Mouse (Mus musculus) c-Kit-negative CD71-positive TER-119-positive erythroid progenitor cells, embryonic 14.5 days (primary cell): ENCODE results near the gene Gm20517.
"Not testable (repeated sequence)": the region's sequence is repeated elsewhere in the genome, so short reads cannot be mapped to it uniquely, and the experiment has no call there.

Experiments used
- DNase-seq: peaks from one replicate; pipeline ENCODE4 v3.0.0-alpha.2; 2013; ENCODE audit warnings: low read depth, low spot score

Gm20517 gene

DNA sequence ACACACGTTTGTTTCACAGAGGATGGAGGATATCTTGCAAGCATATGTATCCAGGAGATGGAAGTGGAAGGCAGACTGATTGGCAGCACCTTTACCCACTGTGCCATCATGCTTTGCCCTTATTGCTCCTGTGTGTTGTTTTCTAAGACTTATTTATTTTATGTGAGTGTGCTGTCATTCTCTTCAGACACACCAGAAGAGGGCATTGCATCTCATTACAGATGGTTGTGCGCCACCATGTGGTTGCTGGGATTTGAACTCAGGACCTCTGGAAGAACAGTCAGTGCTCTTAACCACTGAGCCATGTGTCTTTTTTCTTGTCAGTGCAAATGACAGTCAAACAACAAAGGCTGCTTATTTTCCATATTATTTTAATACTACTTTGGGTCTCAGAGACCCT, 16.4 kb downstream of the Gm20517 start:
- DNase-seq, result no peak

DNA sequence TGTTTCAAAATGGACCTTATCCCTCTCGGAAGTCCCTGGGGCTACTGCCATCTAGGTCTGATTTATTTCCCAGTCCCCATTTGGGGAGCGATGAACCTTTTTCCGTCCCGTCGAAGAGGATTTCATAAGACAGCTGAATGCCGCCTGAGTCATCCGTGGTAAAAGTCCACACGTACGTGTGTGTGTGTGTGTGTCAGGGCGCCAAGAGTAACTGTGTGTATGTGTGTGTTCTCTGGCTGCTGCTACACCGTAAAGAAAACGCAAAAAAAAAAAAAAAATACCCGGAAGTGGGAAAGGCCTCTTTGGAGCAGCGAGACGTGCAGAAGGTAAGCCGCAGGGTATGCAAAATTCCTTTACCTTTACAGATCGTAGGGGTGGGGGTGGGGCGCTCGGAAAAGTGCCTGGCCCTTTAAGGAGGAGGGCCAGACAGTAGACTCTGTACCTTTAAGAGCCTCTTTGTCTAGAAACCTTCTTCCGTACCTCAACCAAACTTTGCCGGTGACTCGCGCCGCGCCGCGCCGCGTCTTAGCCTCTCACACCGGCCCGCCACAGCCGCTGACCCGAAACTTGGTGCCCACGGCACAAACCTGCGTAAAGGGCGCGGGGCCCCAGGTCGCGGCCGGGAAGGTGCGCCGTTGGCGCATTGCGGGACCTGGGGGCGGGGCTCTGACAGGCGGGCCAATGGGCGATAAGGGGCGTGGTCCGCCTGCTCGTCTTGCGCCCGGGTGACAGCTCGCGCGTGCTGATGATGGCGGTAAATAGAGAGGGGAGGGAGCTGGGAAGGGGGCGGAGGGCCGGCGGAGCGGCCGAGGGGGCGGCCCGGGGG, 17.7 kb downstream of the Gm20517 start:
- DNase-seq, result peak; percentile 85

DNA sequence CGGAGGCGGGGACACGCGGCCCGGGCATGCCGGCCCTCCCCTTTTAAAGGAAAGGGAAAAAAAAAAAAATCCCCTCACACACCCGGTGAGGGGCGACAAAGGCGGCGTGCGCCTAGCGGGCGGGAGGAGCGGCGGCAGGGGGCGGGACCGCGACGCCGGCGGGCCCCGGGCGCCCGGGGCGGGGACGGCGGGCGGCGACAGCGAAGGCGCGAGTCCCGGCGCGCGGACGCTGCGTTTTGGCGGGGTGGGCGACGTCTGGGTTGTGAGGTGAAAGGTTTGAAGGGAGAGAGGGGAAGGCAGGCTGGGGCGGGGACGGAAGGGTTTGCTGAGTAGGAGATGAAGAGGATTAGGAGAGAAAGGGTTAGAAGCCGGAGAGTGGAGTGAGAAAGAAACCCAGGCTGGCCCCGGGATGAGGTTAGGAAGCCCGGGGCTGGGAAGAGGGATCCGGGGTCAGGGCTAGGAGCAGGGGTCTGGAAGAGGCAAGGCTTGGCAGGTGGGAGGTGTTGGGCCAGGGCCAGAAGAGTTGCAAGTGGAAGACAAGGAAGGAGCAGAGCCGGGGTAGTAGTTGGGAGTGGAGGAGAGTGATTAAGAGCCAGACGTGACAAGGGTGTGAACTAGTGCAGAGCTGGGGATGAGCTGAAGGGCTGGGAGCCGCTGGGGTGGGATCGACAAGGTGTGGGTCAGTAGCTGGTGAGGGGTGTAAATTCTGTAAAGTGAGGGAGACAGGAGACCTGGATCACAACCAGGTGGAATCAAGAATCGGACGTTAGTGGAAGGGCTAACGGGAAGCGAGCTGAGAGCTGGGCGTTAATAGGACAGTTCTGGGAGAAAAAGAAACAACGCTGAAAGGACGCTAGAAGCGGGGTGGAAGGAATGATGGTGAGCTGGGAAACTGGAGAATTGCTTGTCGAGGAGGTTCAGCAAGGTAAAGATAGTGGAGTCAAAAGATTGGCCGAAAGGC, 18.6 kb downstream of the Gm20517 start:
- no peak for DNase-seq

DNA sequence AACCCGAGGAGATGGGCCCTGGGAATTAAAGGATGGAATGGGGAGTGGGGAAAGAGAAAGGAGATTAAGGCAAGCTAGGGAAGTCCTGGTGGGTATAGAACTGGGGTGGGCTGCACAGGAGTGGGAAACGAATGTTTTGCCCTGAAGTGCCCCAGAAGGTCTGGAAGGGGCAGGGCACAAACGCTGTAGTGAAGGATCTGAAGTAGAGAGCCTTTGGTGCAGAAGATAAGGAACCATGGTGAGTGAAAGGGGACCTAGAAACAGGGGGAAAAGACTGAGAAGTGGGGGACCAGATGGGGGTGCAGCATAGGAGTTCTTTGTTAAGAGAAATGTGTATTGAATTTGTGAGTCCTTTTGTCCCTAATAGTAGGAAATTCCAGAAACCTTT, 19.3 kb downstream of the Gm20517 start, which contains the start of gene Usp49:
Gene Usp49 (plus strand): TSS at position 13 of the 388 bp plus-strand sequence.
- no peak for DNase-seq

DNA sequence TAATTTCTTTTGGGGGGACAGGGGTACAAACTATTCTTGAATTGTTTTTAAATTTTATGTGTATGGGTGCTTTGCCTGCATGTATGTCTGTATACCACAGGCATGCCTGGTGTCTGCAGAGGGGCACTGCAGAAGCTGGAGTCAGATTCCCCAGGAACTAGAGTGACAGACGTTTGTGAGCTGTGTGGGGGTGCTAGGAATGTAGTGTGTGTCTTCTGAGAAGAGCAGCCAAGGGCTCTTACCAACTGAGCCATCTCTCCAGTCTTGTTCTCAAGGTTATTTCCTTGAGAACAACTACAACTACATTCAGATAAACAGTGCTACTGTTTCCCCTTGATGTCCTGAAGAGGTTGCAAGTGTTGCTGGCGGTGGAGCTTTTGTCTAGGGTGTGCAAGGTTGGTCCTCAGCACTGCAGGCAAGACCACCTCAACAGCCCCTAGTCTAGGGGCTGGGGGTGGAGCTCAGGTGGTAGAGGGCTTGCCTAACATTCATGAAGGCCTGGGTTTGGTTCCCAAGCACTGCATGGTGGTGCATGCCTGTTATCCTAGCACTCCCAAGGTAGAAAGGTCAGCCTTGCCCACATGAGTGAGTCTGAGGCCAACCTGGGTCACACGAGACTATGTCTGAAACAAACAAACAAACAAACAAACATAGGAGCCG, 20.9 kb downstream of the Gm20517 start:
- DNase-seq, result no peak

DNA sequence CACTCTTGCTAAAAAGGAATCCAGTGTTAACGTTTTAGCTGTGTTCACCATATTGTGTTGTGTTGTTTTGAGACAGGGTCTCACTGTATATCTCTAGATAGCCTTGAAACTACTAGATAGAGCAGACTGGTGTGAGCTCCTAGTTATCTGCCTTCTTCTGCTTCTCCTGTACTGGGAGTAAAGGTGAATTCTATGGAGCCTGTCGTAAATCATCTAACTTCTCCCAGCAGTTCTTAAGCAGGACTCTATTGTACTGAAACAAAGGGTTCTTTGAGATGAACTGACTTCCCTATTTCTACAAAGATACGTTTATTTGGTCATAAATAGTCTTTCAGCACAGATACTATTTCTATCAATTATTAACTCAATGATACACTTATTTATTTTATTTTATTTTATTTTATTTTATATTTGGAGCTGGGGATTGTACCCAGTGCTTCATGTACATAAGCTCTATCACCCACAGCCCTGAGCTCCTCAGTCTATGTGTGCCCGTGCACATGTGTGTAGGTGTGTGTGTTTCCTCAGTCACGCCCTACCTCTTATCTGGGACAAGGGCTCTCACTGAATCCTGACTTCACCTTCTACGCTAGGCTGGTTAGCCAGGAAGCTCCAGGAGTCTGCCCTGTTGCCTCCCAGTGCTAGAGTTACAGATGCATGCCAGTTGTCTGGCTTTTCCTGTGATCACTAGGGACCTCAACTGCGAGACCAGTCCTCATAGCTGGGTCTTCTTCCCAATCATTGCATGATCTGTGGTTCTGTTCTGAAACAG, 22.8 kb downstream of the Gm20517 start:
- no peak for DNase-seq

DNA sequence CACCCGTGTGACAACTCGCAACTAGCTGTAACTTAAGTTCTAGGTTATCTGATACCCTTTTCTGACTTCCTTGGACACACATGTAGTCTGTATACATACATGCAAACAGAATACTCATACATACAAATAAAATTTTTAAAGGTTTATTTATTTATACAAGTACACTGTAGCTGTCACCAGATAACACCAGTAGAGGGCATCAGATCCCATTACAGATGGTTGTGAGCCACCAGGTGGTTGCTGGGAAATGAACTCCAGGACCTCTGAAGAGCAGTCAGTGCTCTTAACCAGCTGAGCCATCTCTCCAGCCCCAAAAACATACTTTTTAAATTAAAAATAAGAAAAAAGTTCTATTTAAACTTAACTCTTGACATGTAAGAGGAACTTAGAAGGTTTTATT, 31.6 kb downstream of the Gm20517 start:
- no peak for DNase-seq

DNA sequence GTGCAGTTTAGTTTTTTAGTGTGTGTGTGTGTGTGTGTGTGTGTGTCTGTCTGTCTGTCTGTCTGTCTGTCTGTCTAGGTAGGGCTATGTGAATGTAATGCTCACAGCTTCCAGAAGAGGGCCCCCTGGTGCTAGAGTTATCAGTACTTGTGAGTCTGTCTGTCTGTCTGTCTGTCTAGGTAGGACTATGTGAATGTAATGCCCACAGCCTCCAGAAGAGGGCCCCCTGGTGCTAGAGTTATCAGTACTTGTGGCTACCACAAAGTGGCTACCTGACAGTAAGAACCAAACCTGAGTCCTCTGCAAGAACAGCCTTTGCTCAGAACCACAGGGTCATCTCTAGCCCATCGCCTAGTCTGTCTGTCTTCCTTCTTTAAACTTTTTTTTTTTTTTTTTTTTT, 35.3 kb downstream of the Gm20517 start:
- peak; percentile 60 for DNase-seq

DNA sequence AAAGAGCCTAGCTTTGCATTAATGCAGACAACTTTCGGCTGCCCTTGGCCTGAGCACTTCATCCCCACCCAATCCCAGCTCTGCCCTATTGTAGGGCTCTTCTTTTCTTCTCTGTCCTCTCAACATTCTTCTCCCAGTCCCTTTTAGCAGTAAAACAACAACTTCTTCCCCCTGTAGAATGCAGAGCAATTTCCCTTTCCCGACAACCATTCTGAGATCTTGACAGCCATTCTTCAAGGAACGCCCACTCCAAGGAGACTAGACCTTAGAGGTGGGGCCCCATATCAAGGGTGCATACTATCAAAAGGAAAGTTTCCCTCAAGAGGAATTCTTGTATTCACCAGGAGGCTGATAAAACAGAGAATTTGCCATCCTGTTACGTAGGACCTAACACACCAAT, 37.6 kb downstream of the Gm20517 start:
- no peak for DNase-seq

DNA sequence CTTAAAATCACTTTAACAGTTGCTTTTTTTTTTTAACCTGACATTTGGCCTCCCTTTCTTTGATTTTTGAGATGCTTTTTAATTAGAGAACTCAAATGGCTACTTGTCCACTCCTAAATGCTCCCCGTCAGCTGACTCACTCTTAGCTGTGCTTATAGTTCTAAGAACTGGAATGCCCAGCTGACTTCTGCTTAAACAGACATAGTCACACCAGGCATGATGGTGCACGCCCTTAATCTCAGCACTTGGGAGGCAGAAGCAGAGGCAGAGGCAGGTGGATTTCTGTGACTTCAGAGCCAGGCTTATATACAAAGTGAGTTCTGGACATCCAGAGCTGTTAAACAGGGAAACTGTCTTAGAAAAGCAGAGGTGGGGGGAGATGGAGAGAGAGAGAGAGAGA, 40.6 kb downstream of the Gm20517 start:
- DNase-seq, result no peak

DNA sequence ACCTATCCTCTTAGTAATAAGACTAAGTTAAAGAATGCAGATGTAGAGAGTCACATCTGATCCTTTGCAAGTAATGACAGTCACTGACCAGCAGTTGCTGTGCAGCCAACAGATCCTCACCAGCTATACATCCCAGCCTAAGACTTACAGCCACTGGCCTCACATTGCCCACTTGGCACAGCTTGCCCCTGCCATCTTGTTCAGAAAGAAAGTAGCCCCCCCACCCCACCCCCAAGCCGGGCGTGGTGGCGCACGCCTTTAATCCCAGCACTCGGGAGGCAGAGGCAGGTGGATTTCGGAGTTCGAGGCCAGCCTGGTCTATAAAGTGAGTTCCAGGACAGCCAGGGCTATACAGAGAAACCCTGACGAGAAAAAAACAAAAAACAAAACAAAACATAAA, 43.0 kb downstream of the Gm20517 start:
- DNase-seq, result not testable (repeated sequence)

DNA sequence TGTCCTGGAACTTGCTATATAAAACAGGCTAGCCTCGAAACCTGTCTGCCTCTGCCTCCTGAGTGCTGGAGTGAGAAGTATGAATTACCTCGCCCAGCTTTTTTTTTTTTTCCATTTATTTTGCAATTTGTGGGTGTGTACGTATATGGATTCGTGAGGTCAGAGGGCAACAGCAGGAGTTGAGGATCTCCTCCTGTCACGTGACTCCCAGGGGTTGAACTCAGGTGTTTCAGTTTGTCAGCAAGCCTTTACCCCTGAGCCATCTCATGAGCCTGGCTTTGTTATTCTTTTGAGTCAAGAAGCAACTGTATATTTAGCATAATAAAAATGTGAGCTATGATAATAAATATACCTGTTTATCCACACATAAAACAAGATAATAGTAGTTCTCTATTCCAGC, 44.3 kb downstream of the Gm20517 start:
- no peak for DNase-seq

DNA sequence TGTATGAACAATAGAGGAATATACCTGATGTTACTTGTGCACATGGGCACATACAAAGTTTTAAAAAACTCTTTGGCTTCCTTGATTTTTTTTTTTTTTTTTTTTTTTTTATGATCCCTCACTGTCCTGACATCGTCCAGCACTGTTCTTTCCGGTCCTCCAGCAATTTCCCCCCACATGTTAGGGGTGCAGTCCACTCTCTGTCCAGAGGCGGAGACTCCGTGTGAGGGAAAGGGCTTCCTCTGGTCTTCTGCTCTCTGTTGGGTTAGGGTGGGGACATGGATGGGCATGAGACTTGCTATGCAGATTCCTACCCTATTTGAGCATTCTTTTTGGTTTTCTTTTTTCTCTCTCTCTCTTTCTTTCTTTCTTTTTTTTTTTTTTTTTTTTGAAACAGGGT, 46.5 kb downstream of the Gm20517 start:
- no peak for DNase-seq

DNA sequence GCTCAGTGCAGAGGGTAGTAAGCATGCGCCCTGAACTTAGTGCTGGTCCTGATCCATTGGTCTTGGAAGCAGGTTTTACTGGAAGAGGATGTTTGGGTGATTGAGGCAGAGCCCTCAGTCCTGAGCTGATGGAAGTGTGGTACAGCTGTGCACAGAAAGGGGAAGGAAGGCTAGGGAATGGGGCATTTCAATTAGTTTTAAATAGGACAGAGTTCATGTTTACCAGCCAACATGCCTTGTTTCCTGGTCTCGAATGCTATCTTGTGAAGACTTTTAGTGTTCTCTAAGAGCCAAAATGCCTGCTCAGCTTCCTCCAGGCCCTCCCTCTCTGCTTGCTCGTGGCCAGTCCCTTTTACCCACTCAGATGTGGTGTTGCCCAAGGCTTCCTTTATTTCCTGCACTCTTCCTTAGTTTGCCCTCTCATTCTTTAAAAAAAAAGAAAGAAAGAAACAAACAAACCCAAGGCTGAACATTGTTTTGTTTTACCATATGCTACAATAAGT, 47.4 kb downstream of the Gm20517 start:
- DNase-seq, result no peak

DNA sequence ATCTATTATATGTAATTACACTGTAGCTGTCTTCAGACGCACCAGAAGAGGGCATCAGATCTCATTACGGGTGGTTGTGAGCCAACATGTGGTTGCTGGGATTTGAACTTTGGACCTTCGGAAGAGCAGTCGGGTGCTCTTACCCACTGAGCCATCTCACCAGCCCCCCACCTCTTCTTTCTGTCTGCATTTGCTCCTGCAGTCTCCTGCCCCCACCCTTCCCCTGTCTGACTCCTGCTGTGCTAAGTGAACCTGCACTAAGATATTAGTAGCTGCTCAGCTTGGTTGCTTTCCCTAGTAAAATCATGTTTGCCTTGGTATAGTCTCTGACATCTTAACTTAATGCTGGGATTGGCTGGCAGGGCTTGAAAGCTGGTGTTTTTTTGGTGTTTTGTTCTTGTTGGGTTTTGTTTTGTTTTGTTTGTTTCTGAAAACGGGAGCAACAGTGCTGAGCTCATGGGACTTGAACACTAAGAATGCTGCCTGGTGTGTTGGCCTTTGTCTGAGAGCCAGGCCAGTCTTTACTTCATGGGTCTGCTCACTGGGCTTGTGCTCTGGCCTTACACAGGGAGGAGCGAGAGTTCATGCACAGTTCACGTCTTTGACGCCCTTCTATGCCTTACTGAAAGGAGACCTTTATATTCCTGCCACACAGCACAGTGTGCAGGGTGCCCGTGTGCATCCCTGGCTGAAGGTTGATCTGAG, 51.8 kb downstream of the Gm20517 start:
- DNase-seq, result no peak

DNA sequence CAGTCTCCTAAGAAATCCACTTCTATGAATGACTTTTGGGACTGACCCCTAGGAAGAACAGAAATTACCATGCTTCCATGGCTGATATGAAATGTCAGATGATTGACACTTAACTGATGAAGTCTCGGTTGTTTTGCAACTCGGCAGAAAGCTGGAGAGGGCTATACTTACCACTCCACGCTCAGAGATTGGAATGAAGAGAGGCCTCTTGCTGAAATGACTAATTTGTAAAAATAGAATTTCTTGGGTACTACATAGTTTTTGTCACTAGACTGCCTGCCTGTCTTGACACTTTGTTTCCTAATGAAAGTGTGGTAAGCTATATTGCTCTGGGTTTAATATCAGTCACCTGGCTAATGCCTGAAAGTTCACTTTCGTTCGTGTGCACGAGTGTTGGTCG, 53.1 kb downstream of the Gm20517 start:
- DNase-seq, result no peak

DNA sequence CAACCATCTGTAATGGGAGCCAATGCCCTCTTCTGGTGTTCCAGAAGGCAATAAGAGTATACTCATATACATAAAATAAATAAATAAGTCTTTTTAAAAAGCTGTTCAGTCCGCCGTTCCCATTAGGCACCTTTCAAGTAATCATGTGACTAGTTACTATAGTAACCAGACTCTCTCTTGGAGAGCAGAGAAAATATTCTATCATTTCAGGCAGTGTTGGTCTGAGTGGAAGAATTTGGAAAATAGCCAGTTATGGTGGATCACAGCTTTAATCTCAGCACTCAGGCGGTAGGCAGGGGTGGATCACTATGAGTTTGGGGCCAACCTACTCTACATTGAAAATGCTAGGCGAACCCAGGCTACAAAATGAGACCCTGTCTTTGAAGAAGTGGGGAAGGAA, 57.8 kb downstream of the Gm20517 start:
- DNase-seq, result no peak

DNA sequence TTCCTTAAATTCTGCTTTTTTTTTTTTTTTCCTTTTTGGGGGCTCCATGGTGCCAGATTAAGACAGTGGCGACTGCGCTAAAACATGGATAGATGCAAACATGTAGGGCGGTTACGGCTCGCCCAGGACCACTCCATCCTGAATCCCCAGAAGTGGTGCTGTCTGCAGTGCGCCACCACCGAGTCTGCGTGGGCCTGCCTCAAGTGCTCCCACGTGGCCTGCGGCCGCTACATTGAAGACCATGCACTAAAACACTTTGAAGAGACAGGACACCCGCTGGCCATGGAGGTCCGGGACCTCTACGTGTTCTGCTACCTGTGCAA, 60.6 kb downstream of the Gm20517 start:
- DNase-seq, result no peak

DNA sequence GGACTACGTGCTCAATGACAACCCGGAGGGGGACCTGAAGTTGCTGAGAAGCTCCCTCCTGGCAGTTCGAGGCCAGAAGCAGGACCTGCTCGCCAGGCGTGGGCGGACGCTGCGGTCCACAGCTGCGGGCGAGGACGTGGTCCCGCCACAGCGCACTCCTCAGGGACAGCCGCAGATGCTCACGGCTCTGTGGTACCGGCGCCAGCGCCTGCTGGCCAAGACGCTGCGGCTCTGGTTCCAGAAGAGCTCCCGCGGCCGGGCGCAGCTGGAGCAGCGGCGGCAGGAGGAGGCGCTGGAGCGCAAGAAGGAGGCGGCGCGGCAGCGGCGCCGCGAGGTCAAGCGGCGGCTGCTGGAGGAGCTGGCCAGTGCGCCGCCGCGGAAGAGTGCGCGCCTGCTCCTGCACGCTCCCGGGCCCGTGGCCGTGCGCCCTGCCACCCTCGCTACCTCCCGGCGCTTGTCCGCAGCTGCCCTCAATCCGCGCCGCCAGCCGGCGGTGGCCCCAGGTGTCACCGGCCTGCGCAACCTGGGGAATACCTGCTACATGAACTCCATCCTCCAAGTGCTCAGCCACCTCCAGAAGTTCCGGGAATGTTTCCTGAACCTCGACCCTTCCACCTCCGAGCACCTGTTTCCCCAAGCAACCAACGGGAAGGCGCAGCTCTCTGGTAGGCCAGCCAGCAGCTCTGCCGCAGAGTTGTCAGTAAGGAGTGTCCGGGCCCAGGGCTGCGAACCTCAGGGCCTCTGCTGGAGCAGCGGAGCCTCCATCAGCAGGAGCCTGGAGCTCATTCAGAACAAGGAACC, 61.1 kb downstream of the Gm20517 start:
- DNase-seq, result no peak

DNA sequence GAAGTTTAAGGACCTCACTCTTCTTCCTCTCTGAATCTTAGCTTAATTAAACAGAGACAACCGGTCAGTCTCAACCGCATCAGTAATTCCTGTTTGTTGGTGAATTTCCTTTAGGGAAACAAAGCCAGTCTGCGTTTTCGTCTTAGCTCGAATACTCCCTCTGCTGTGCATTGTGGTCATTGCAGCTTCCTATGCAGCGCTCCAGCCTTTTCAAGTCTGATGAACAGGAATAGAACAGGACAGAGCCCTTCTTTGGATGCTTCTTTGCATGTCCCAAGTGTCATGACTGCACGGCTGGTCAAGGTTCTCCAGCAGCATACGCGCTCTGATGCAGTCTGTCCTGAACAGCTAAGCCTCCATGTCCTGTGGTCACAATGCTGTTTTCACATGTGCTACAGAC, 65.2 kb downstream of the Gm20517 start:
- DNase-seq, result no peak
